Mouse (Mus musculus) fat pad, adult 2 months (tissue): ENCODE results near the gene Vstm2l.

ENCODE experiments used
- DNase-seq: peaks from one replicate; pipeline ENCODE4 v3.0.0-alpha.2; 2011; ENCODE audit warnings: low read depth, low spot score; ENCODE audit errors: extremely low read depth

Gene Vstm2l

DNA sequence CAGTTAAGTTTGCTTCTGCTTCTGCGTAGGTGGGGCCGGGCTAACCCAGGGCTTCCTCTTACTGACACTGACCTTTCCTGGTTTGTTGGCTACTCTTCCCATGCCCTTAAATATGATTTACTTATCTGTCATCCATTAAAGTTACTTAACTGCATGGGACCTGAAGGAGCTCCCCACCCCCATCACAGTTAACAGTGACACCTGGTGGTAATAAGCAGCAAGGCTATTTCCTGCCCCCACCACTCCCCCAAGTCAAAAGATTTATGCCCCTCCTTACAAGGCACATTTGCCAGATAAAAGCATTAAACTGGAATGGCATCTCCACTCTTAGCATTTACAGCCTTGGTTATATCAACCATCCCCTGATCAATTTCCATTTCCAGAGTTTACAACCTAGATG, 75.5 kb downstream of the Vstm2l start:
- DNase-seq = no peak

DNA sequence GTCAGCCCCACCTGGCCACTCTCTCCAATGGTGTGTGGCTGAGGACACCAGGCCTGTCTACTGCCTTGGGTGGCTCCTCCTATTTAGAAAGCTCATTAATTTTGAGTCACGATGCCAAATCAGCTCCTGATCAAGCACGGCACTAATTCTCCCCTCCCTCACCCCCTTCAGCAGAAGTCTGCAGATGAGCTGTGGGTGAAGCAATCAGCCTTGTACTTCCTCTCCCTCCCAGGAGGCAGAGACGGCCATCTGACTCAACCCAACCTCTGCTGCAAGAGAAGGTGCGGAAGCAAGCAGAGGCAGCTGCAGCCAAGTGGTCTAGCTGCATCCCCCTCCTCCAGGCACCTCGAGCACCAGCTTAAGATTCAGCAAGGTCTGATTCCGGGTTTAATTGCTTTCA, 76.6 kb downstream of the Vstm2l start:
- DNase-seq = no peak

DNA sequence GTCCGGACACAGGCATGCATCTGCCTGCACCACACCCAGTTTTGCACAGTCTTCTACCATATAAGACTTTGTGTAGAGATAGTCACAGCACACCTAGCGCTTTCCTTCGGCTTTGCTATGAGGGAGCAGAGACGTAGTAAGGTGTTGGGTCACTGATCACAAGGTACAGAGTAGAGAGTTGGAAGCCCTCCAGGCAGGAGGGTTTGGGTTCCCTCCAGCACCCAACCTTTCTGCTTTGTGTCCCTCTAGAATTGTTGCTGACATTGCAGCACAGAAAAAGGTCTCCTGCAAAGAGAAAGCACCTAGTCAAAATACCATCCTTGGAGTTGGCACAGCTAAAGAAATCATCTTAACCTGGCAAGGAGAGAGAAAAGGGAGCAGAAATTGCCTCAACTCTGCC, 78.0 kb downstream of the Vstm2l start:
- no peak for DNase-seq
